29 mouse cellular contexts compared by ENCODE assay signal in genomic region chr11:52339098-52339497, GRCm38 (mm10). TPM values are rescaled to one million over a fixed set of nuclear protein-coding genes. Genes with fewer than 3 reads are reported as not detected.
DNase-seq lines count a peak whose midpoint lies in the region; ATAC-seq and TF ChIP-seq lines count a peak whose summit lies in the region.
"Had no signal": no experiment of that assay in that cellular context is flagged by ENCODE, and none has a peak within 500 bp of the region (broad histone marks: within the 10 kb centered on the region; RNA-seq: fewer than 3 reads in every experiment).

No protein-coding gene starts in this region.

- 0 out of 2 replicates have a peak, but pooled peaks have one; percentile 8 for TF ChIP-seq CTCF in intestine, postnatal 0 days (IDR thresholded peaks at IDR 0.05; ENCODE audit: low read depth)
- TF ChIP-seq CTCF in CH12.LX (conservative IDR thresholded peaks at IDR 0.05 in 1 of 2, IDR thresholded peaks at IDR 0.05 in 1 of 2; ENCODE audit: low read depth in 2 of 2, low read length in 2 of 2) (peak in 1 of 2 experiments; percentile 36; a peak in 2 of 4 replicates), ES-Bruce4 (IDR thresholded peaks at IDR 0.05; ENCODE audit: low read depth, low read length) (no peak)

- intact Hi-C loops in gastrocnemius, postnatal 14 days (cut with DNase I; ENCODE audit: low total_unique reads), result no loop called here

- no peaks in the 10 kb centered on the region for H3K79me2 ChIP-seq in CH12.LX (replicated peaks; ENCODE audit: control insufficient read depth, extremely low read depth, insufficient read depth, poor library complexity, severe bottlenecking)

- WGBS in intestine, postnatal 0 days, result 91% methylated on average over 4 of the region's 4 CpGs
- WGBS in intestine, embryonic 16.5 days, result 91% methylated on average over 4 of the region's 4 CpGs

- no peak for TF ChIP-seq EP300 in CH12.LX (IDR thresholded peaks at IDR 0.05; ENCODE audit: low read length)
- TF ChIP-seq EP300 in ES-Bruce4 (IDR thresholded peaks at IDR 0.05; ENCODE audit: insufficient read depth, low read depth, low read length), result no peak

- peak; percentile 51 for DNase-seq in thymus, postnatal 14 days
- no peak for DNase-seq in thymus, postnatal 25 days
- DNase-seq in CH12.LX (ENCODE audit: extremely low read depth), result no peak
- no peak for DNase-seq in gastrocnemius, postnatal 14 days
- DNase-seq: adrenal gland, postnatal 10 days; B cell, adult 2 months; cerebellum, adult 11 months; cerebellum, adult 2 months; cerebellum, adult 9-11 months; cerebellum, postnatal 25 days; embryo, embryonic 11 days; gastrocnemius, postnatal 36 days; heart, adult 2 months had no signal

- no peaks in the 10 kb centered on the region for H3K9me3 ChIP-seq in intestine, postnatal 0 days (ENCODE audit: control insufficient read depth)
- H3K9me3 ChIP-seq in intestine, embryonic 16.5 days (ENCODE audit: control insufficient read depth, low read length), result no peaks in the 10 kb centered on the region
- H3K9me3 ChIP-seq in CH12.LX (replicated peaks; ENCODE audit: low read length), result peaks cover 6% of the 10 kb centered on the region
- H3K9me3 ChIP-seq in ES-Bruce4 (replicated peaks; ENCODE audit: control insufficient read depth, insufficient read depth, low read length, poor library complexity, severe bottlenecking), result no peaks in the 10 kb centered on the region
- H3K9me3 ChIP-seq: embryonic facial prominence, embryonic 13.5 days; forebrain, embryonic 12.5 days; forebrain, embryonic 15.5 days; G1E; heart, embryonic 10.5 days; heart, embryonic 13.5 days; hindbrain, embryonic 10.5 days; hindbrain, embryonic 13.5 days had no signal

- H3K27me3 ChIP-seq in intestine, postnatal 0 days (replicated peaks; ENCODE audit: control insufficient read depth, insufficient read depth, low read length), result no peaks in the 10 kb centered on the region
- no peaks in the 10 kb centered on the region for H3K27me3 ChIP-seq in intestine, embryonic 16.5 days (replicated peaks; ENCODE audit: control insufficient read depth, insufficient read depth, low read length)
- H3K27me3 ChIP-seq in CH12.LX (replicated peaks) (no peaks in the 10 kb centered on the region), ES-Bruce4 (ENCODE audit: control insufficient read depth, insufficient read depth, low read length, poor library complexity, severe bottlenecking) (no peaks in the 10 kb centered on the region)
- H3K27me3 ChIP-seq: embryonic facial prominence, embryonic 13.5 days; forebrain, embryonic 12.5 days; forebrain, embryonic 15.5 days; heart, embryonic 13.5 days; hindbrain, embryonic 13.5 days; Patski had no signal

- H3K4me2 ChIP-seq in intestine, postnatal 0 days (replicated peaks; ENCODE audit: low read depth), result no peak overlapping the region
- no peak overlapping the region for H3K4me2 ChIP-seq in intestine, embryonic 16.5 days (ENCODE audit: low read depth, low read length)
- H3K4me2 ChIP-seq in CH12.LX (ENCODE audit: insufficient read depth, low read depth, poor library complexity, severe bottlenecking), result no peak overlapping the region
- H3K4me2 ChIP-seq: embryonic facial prominence, embryonic 13.5 days; forebrain, embryonic 12.5 days; forebrain, embryonic 15.5 days; heart, embryonic 13.5 days; hindbrain, embryonic 13.5 days had no signal

- in situ Hi-C loops in CH12.LX (cut with MboI; ENCODE audit: low pct_ligation_motif_present, low pct_unique_long_range_greater_than_20kb, low sequenced_read_pairs), result no loop called here

- peak; percentile 17 for TF ChIP-seq RAD21 in CH12.LX (IDR thresholded peaks at IDR 0.05; ENCODE audit: low read depth, low read length)

- dilution Hi-C loops in CH12.LX (cut with MboI; ENCODE audit: extremely low pct_ligation_motif_present, extremely low pct_unique_long_range_greater_than_20kb, low sequenced_read_pairs), result no loop called here

- TF ChIP-seq POLR2A in CH12.LX (IDR thresholded peaks at IDR 0.05; ENCODE audit: low read depth, low read length) (no peak), ES-Bruce4 (IDR thresholded peaks at IDR 0.05; ENCODE audit: insufficient read depth, low read length) (no peak)

- no peak for ATAC-seq in intestine, postnatal 0 days
- ATAC-seq in intestine, embryonic 16.5 days, result no peak
- ATAC-seq: forebrain, embryonic 15.5 days; hindbrain, embryonic 16.5 days; inflammation-experienced regulatory T-cells, adult 6 months; Patski had no signal

- no peak overlapping the region for H3K4me3 ChIP-seq in intestine, postnatal 0 days (ENCODE audit: low read depth, low read length)
- H3K4me3 ChIP-seq in intestine, embryonic 16.5 days (ENCODE audit: low read length), result no peak overlapping the region
- H3K4me3 ChIP-seq in CH12.LX (replicated peaks in 1 of 3; ENCODE audit: low read depth in 2 of 3, low read length in 2 of 3, poor library complexity in 1 of 3) (no peak overlapping the region), ES-Bruce4 (ENCODE audit: low read depth, low read length) (0 out of 2 replicates have a peak overlapping the region, but pooled peaks have one; percentile 7)
- H3K4me3 ChIP-seq: embryonic facial prominence, embryonic 10.5 days; embryonic facial prominence, embryonic 13.5 days; erythroblast, embryonic 14.5 days; forebrain, embryonic 12.5 days; forebrain, embryonic 15.5 days; heart, adult 2 months; heart, embryonic 10.5 days; heart, embryonic 13.5 days; hindbrain, embryonic 10.5 days; hindbrain, embryonic 13.5 days had no signal

- no peaks in the 10 kb centered on the region for H3K36me3 ChIP-seq in intestine, postnatal 0 days (ENCODE audit: control insufficient read depth, insufficient read depth)
- no peaks in the 10 kb centered on the region for H3K36me3 ChIP-seq in intestine, embryonic 16.5 days (ENCODE audit: control insufficient read depth, insufficient read depth, low read length)
- H3K36me3 ChIP-seq in CH12.LX (replicated peaks in 1 of 2; ENCODE audit: control insufficient read depth in 1 of 2, insufficient read depth in 1 of 2, low read length in 1 of 2) (no peaks in the 10 kb centered on the region), ES-Bruce4 (ENCODE audit: control insufficient read depth, insufficient read depth, low read length, poor library complexity, severe bottlenecking) (no peaks in the 10 kb centered on the region)
- H3K36me3 ChIP-seq: embryonic facial prominence, embryonic 10.5 days; embryonic facial prominence, embryonic 13.5 days; forebrain, embryonic 12.5 days; forebrain, embryonic 15.5 days; G1E; heart, embryonic 10.5 days; heart, embryonic 13.5 days; hindbrain, embryonic 10.5 days; hindbrain, embryonic 13.5 days had no signal

- H3K27ac ChIP-seq in intestine, postnatal 0 days (ENCODE audit: low read depth, low read length), result no peak overlapping the region
- no peak overlapping the region for H3K27ac ChIP-seq in intestine, embryonic 16.5 days (ENCODE audit: low read length)
- H3K27ac ChIP-seq in CH12.LX (ENCODE audit: insufficient read depth, low read depth) (no peak overlapping the region), ES-Bruce4 (ENCODE audit: insufficient read depth, low read length) (no peak overlapping the region)
- H3K27ac ChIP-seq: embryonic facial prominence, embryonic 10.5 days; embryonic facial prominence, embryonic 13.5 days; forebrain, embryonic 12.5 days; forebrain, embryonic 15.5 days; heart, adult 2 months; heart, embryonic 10.5 days; heart, embryonic 13.5 days; hindbrain, embryonic 10.5 days; hindbrain, embryonic 13.5 days had no signal

- no peaks in the 10 kb centered on the region for H3K4me1 ChIP-seq in intestine, postnatal 0 days (replicated peaks; ENCODE audit: control insufficient read depth, insufficient read depth, low read length)
- peaks cover 13% of the 10 kb centered on the region for H3K4me1 ChIP-seq in intestine, embryonic 16.5 days (ENCODE audit: control insufficient read depth, insufficient read depth, low read length)
- peaks cover 15 to 65% of the 10 kb centered on the region in 2 experiments for H3K4me1 ChIP-seq in CH12.LX (ENCODE audit: control insufficient read depth in 1 of 2, insufficient read depth in 2 of 2)
- H3K4me1 ChIP-seq in ES-Bruce4 (ENCODE audit: control insufficient read depth, insufficient read depth, low read length), result peaks cover 8% of the 10 kb centered on the region
- H3K4me1 ChIP-seq: hindbrain, embryonic 13.5 days had no signal

- no peak overlapping the region for H3K9ac ChIP-seq in intestine, postnatal 0 days (ENCODE audit: low read depth, low read length)
- no peak overlapping the region for H3K9ac ChIP-seq in intestine, embryonic 16.5 days (ENCODE audit: low read depth, low read length)
- H3K9ac ChIP-seq in CH12.LX (ENCODE audit: insufficient read depth, low read depth), result no peak overlapping the region
- no peak overlapping the region for H3K9ac ChIP-seq in ES-Bruce4 (ENCODE audit: low read depth, poor library complexity, severe bottlenecking)
- H3K9ac ChIP-seq: embryonic facial prominence, embryonic 13.5 days; forebrain, embryonic 12.5 days; forebrain, embryonic 15.5 days; heart, embryonic 13.5 days; hindbrain, embryonic 13.5 days had no signal

TF ChIP-seq in CH12.LX, 34 proteins besides CTCF, POLR2A, EP300 and RAD21 (continues in another document):
- TF ChIP-seq SMC3 (IDR thresholded peaks at IDR 0.05; ENCODE audit: low read depth, low read length), result peak; percentile 25

RNA-seq across cellular contexts. Expression of gene Vdac1, which starts 21.6 kb away (rescaled TPM):
- polyA plus RNA-seq in intestine, postnatal 0 days (2015; fragmentation: Nextera tagmentation; extraction: Ambion mirVana), result 175 and 180 TPM in 2 replicates
- polyA plus RNA-seq in intestine, embryonic 16.5 days (2015; fragmentation: Nextera tagmentation; extraction: Ambion mirVana), result 311 and 337 TPM in 2 replicates
- total RNA-seq in CH12.LX (2012; rRNA removed), result 204 TPM in 2 replicates
- 266 and 289 TPM in 2 replicates for total RNA-seq in CH12.LX (2014; rRNA removed)
- polyA plus RNA-seq in CH12.LX (2012; ENCODE audit: insufficient read length, low read depth), result 315 and 330 TPM in 2 replicates
- 478 and 491 TPM in 2 replicates for polyA plus RNA-seq in ES-Bruce4 (2011; ENCODE audit: insufficient read depth, insufficient read length, low read depth, missing spikeins)
- total RNA-seq in gastrocnemius, postnatal 14 days (2021), result 1,000 to 10,000 TPM; 1,133 to 1,268 TPM

RNA-seq across cellular contexts. Expression of gene Tcf7, which starts 56.3 kb away (rescaled TPM):
- polyA plus RNA-seq in intestine, postnatal 0 days (2015; fragmentation: Nextera tagmentation; extraction: Ambion mirVana), result 3.3 TPM in 2 replicates
- polyA plus RNA-seq in intestine, embryonic 16.5 days (2015; fragmentation: Nextera tagmentation; extraction: Ambion mirVana), result 2.9 and 3.4 TPM in 2 replicates
- total RNA-seq in CH12.LX (2012; rRNA removed) (0.46 and 0.55 TPM in 2 replicates), CH12.LX (2014; rRNA removed) (0.77 and 0.85 TPM in 2 replicates)
- polyA plus RNA-seq in CH12.LX (2012; ENCODE audit: insufficient read length, low read depth) (4.4 and 5.5 TPM in 2 replicates), ES-Bruce4 (2011; ENCODE audit: insufficient read depth, insufficient read length, low read depth, missing spikeins) (68.6 and 79.1 TPM in 2 replicates)
- total RNA-seq in gastrocnemius, postnatal 14 days (2021), result 1 to 10 TPM; 1.9 to 2.0 TPM
- total RNA-seq: G1E had no signal
- polyA plus RNA-seq: G1E had no signal

RNA-seq across cellular contexts. Expression of gene 9530068E07Rik, which starts 57.1 kb away (rescaled TPM):
- 89.2 and 92.0 TPM in 2 replicates for polyA plus RNA-seq in intestine, postnatal 0 days (2015; fragmentation: Nextera tagmentation; extraction: Ambion mirVana)
- 144 and 153 TPM in 2 replicates for polyA plus RNA-seq in intestine, embryonic 16.5 days (2015; fragmentation: Nextera tagmentation; extraction: Ambion mirVana)
- total RNA-seq in CH12.LX (2012; rRNA removed) (98.3 and 102 TPM in 2 replicates), CH12.LX (2014; rRNA removed) (153 and 157 TPM in 2 replicates)
- polyA plus RNA-seq in CH12.LX (2012; ENCODE audit: insufficient read length, low read depth) (117 and 128 TPM in 2 replicates), ES-Bruce4 (2011; ENCODE audit: insufficient read depth, insufficient read length, low read depth, missing spikeins) (53.7 and 54.9 TPM in 2 replicates)
- total RNA-seq in gastrocnemius, postnatal 14 days (2021), result 10 to 100 TPM; 57.9 to 62.0 TPM

Comparison
In these comparisons a context has a peak if more than half of its experiments do, and no peak if none do; other contexts are left out.
1. RNA of gene Tcf7, which starts 56.3 kb away (polyA plus RNA-seq): 68.6 to 79.1 TPM in ES-Bruce4; 4.4 to 5.5 TPM in CH12.LX, 2.9 to 3.4 TPM in intestine, embryonic 16.5 days and 3.3 TPM in intestine, postnatal 0 days; every median in the first group is over 10 times any median in the second.